Mouse (Mus musculus): Measurements from ENCODE around the gene Zbtb12. TPM values are rescaled to one million over a fixed set of nuclear protein-coding genes. Genes with fewer than 3 reads are reported as not detected.

The Zbtb12 gene
- polyA plus RNA-seq, 1 experiment: 16.3 TPM

DNA sequence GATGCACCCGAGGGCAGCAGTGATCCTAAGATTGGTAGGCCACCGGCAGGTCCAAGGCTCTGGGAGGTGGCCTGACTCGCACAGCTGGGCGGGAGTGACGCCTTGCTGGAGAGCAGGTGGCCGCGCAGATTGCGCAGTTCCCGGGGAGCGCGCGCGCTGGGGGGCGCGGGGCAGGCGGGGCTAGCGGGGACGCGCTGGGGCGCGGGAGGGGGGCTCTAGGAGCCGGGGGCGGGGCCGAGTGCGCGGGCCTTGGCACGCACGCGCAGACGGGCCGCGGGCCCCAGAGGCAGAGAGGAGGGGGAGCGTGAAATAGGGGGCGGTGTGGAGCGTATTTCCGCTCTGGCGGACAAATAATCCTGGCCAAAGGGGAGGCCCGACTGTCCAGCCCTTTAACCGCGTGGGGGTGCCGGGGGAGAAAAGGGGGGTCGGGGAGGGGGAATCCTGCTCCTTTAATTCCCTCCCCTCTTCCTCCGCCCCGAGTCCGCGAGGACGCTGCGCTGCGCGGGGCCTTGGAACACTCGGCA, 14.9 kb downstream of the Zbtb12 start:
- WGBS: 1% methylated on average over 46 of the region's 51 CpGs
- H3K27ac ChIP-seq (ENCODE audit: control insufficient read depth, insufficient read depth, low read length): peak overlapping the region; percentile 22; the same call in 1 of the 2 replicates
- H3K4me1 ChIP-seq (replicated peaks; ENCODE audit: control insufficient read depth, insufficient read depth, low read length): peaks cover 21% of the 10 kb centered on the region
- H3K4me3 ChIP-seq (ENCODE audit: control insufficient read depth, insufficient read depth, low read length): peak overlapping the region; percentile 61
- DNase-seq: peak; percentile 91
- H3K36me3 ChIP-seq (ENCODE audit: control insufficient read depth, insufficient read depth, low read length): no peaks in the 10 kb centered on the region
- no peaks in the 10 kb centered on the region for H3K27me3 ChIP-seq (ENCODE audit: control insufficient read depth, insufficient read depth, low read length)
- TF ChIP-seq POLR2A (IDR thresholded peaks at IDR 0.05; ENCODE audit: control insufficient read depth, extremely low read depth, insufficient read depth, low read length, poor library complexity) (peak; percentile 55), CTCF (IDR thresholded peaks at IDR 0.05; ENCODE audit: borderline replicate concordance, control insufficient read depth, extremely low read depth, insufficient read depth, low read length, poor library complexity) (0 out of 2 replicates have a peak, but pooled peaks have one; percentile 27)

DNA sequence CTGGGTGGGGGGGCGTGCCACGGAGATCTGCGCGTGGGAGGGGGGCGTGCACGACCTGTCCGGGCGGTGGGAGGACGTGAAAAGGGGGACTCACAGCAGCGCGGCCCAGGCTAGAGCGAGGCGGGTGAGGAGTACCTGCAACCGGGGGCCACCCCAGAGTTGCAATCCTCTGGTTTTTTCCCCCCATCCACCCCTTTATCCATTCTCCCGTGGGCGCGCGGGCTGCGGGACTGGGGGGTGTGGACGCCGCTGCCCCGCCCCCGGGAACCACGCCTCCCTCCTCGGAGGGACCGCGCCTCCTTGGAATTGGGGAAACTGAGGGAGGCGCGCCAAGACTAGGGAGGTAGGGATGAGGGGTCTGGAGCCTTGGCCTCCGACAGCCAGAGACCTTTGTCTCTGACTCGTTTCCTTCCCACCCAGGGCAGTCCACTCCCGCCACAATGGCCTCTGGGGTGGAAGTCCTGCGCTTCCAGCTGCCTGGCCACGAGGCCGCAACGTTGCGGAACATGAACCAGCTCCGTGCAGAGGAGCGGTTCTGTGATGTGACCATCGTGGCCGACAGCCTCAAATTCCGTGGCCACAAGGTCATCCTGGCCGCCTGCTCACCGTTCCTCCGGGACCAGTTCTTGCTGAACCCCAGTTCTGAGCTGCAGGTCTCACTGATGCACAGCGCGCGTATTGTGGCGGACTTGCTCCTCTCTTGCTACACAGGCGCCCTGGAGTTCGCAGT, 15.7 kb downstream of the Zbtb12 start:
- TF ChIP-seq CTCF (IDR thresholded peaks at IDR 0.05; ENCODE audit: borderline replicate concordance, control insufficient read depth, extremely low read depth, insufficient read depth, low read length, poor library complexity) (no peak), POLR2A (IDR thresholded peaks at IDR 0.05; ENCODE audit: control insufficient read depth, extremely low read depth, insufficient read depth, low read length, poor library complexity) (no peak)
- peak overlapping the region; percentile 65 for H3K4me3 ChIP-seq (ENCODE audit: control insufficient read depth, insufficient read depth, low read length)
- H3K27me3 ChIP-seq (ENCODE audit: control insufficient read depth, insufficient read depth, low read length): no peaks in the 10 kb centered on the region
- no peaks in the 10 kb centered on the region for H3K36me3 ChIP-seq (ENCODE audit: control insufficient read depth, insufficient read depth, low read length)
- WGBS: 15% methylated on average over 51 of the region's 51 CpGs
- no peak overlapping the region for H3K27ac ChIP-seq (ENCODE audit: control insufficient read depth, insufficient read depth, low read length)
- H3K4me1 ChIP-seq (replicated peaks; ENCODE audit: control insufficient read depth, insufficient read depth, low read length): peaks cover 22% of the 10 kb centered on the region
- peak; percentile 45 for DNase-seq

DNA sequence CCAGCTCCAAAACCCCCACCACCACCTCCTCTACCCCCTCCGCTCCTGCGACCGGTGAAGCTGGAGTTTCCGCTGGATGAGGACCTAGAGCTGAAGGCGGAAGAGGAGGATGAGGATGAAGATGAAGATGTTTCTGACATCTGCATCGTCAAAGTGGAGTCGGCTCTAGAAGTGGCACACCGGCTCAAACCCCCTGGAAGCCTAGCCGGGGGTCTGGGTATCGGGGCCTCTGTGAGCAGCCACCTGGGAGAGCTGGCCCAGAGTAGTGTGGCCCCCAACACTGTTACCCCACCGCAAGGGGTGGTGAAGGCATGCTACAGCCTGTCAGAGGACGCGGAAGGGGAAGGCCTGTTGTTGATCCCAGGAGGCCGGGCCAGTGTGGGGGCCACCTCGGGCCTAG, 16.4 kb downstream of the Zbtb12 start:
- Histone ChIP-seq H3K4me1 (replicated peaks; ENCODE audit: control insufficient read depth, insufficient read depth, low read length) (peaks cover 23% of the 10 kb centered on the region), H3K27ac (ENCODE audit: control insufficient read depth, insufficient read depth, low read length) (no peak overlapping the region), H3K27me3 (ENCODE audit: control insufficient read depth, insufficient read depth, low read length) (no peaks in the 10 kb centered on the region), H3K36me3 (ENCODE audit: control insufficient read depth, insufficient read depth, low read length) (no peaks in the 10 kb centered on the region), H3K4me3 (ENCODE audit: control insufficient read depth, insufficient read depth, low read length) (no peak overlapping the region)
- no peak for DNase-seq
- WGBS: 91% methylated on average over 15 of the region's 15 CpGs
- TF ChIP-seq CTCF (IDR thresholded peaks at IDR 0.05; ENCODE audit: borderline replicate concordance, control insufficient read depth, extremely low read depth, insufficient read depth, low read length, poor library complexity): no peak
- no peak for TF ChIP-seq POLR2A (IDR thresholded peaks at IDR 0.05; ENCODE audit: control insufficient read depth, extremely low read depth, insufficient read depth, low read length, poor library complexity)

DNA sequence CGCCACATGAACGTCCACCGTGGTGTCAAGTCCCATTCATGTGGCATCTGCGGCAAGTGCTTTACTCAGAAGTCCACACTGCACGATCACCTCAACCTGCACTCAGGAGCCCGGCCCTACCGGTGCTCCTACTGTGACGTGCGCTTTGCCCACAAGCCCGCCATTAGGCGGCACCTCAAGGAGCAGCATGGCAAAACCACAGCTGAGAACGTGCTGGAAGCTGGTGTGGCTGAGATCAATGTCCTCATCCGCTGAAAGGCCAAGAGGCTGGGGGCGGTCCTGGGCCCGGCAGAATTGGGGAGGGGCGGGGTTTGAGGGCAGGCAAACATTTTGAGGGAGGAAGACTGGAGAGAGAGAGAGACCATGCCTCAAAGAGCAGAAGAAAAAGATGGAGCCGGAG, 17.1 kb downstream of the Zbtb12 start:
- no peaks in the 10 kb centered on the region for H3K27me3 ChIP-seq (ENCODE audit: control insufficient read depth, insufficient read depth, low read length)
- H3K27ac ChIP-seq (ENCODE audit: control insufficient read depth, insufficient read depth, low read length): no peak overlapping the region
- TF ChIP-seq CTCF (IDR thresholded peaks at IDR 0.05; ENCODE audit: borderline replicate concordance, control insufficient read depth, extremely low read depth, insufficient read depth, low read length, poor library complexity) (no peak), POLR2A (IDR thresholded peaks at IDR 0.05; ENCODE audit: control insufficient read depth, extremely low read depth, insufficient read depth, low read length, poor library complexity) (no peak)
- peak; percentile 29 for DNase-seq
- no peaks in the 10 kb centered on the region for H3K36me3 ChIP-seq (ENCODE audit: control insufficient read depth, insufficient read depth, low read length)
- no peak overlapping the region for H3K4me3 ChIP-seq (ENCODE audit: control insufficient read depth, insufficient read depth, low read length)
- 20% methylated on average over 17 of the region's 17 CpGs for WGBS
- H3K4me1 ChIP-seq (replicated peaks; ENCODE audit: control insufficient read depth, insufficient read depth, low read length): peaks cover 23% of the 10 kb centered on the region

DNA sequence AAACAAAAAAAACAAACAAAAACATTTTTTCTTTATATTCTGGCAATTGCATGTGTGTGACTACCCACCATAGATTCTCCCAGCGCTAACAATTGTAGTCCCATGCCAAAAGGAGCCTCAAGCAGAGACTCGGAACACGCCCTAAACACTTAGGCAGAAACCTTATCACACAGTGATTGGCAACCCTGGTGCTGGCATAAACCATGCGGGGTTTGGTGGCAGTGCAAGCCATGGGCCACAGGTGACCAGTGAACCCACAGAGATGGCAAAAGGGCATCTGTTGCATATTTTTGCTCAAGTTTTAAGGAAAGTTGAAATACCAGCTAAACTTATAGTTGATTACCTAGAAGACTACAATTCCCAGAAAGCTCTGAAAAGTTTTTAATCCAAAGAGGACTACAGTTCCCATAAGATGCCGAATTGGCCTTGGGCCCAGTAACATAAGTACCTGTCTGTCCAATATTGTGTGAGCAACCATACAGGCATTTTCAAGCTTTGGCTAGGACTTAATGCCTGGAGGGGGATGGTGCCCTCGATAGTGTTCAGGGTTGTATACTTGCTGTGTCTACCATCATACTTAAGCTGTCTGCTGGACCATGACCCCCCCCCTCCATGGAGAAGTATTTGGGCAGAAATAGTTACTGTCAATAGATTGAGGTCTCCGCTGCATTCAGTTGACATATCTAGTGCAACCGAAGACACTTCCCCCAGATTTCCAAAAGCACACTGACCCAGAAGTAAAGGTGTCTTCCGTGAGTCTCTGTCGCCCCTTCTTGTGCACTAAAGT, 18.3 kb downstream of the Zbtb12 start:
- no peaks in the 10 kb centered on the region for H3K27me3 ChIP-seq (ENCODE audit: control insufficient read depth, insufficient read depth, low read length)
- peak overlapping the region; percentile 97 for H3K4me3 ChIP-seq (ENCODE audit: control insufficient read depth, insufficient read depth, low read length)
- H3K27ac ChIP-seq (ENCODE audit: control insufficient read depth, insufficient read depth, low read length): no peak overlapping the region
- DNase-seq: no peak
- peaks cover 23% of the 10 kb centered on the region for H3K4me1 ChIP-seq (replicated peaks; ENCODE audit: control insufficient read depth, insufficient read depth, low read length)
- 31% methylated on average over 10 of the region's 10 CpGs for whole genome bisulfite sequencing
- TF ChIP-seq CTCF (IDR thresholded peaks at IDR 0.05; ENCODE audit: borderline replicate concordance, control insufficient read depth, extremely low read depth, insufficient read depth, low read length, poor library complexity) (no peak), POLR2A (IDR thresholded peaks at IDR 0.05; ENCODE audit: control insufficient read depth, extremely low read depth, insufficient read depth, low read length, poor library complexity) (no peak)
- H3K36me3 ChIP-seq (ENCODE audit: control insufficient read depth, insufficient read depth, low read length): peaks cover 3% of the 10 kb centered on the region; the same call in 1 of the 2 replicates

DNA sequence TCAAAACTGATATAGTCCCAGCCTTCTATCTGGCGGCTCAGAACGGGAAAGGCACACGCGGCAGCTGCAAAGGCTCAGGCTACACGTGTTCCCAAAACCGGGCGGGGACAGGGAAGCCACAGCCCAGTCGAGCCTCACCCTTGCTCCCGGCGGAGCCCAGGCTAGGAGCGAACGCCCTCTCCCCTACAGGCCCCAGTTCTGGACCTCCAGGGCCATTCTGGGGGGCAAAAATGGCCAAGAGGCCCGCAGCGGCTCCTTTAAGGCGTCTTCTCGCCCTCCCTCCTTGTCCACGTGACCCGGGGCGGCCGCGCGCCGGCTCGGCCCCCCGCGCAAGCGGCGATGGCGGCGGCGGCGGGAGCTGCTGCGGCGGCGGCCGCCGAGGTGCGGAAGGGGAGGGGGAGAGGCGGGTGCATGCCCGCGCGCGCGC, 18.9 kb downstream of the Zbtb12 start, which contains the start of the genes C2 and Ehmt2:
C2 (minus strand) TSS at position 106 of the 427 bp plus-strand sequence.
Ehmt2 (plus strand) TSS at position 310 of the 427 bp plus-strand sequence.
- Histone ChIP-seq H3K27ac (ENCODE audit: control insufficient read depth, insufficient read depth, low read length) (peak within 1 kb of the TSS; percentile 72), H3K4me1 (replicated peaks; ENCODE audit: control insufficient read depth, insufficient read depth, low read length) (peaks cover 23% of the 10 kb centered on the region), H3K4me3 (ENCODE audit: control insufficient read depth, insufficient read depth, low read length) (peak within 1 kb of the TSS; percentile 97), H3K36me3 (ENCODE audit: control insufficient read depth, insufficient read depth, low read length) (peaks cover 9% of the 10 kb centered on the region; the same call in 1 of the 2 replicates), H3K27me3 (ENCODE audit: control insufficient read depth, insufficient read depth, low read length) (no peaks in the 10 kb centered on the region)
- DNase-seq: peak; percentile 81
- TF ChIP-seq CTCF (IDR thresholded peaks at IDR 0.05; ENCODE audit: borderline replicate concordance, control insufficient read depth, extremely low read depth, insufficient read depth, low read length, poor library complexity) (0 out of 2 replicates have a peak, but pooled peaks have one; percentile 17), POLR2A (IDR thresholded peaks at IDR 0.05; ENCODE audit: control insufficient read depth, extremely low read depth, insufficient read depth, low read length, poor library complexity) (peak; percentile 42; the same call in 1 of the 2 replicates)
- under 1% methylated on average over 30 of the region's 44 CpGs for WGBS
